Mouse (Mus musculus): Measurements from ENCODE around the gene Cdc14b. TPM values are rescaled to one million over a fixed set of nuclear protein-coding genes. Genes with fewer than 3 reads are reported as not detected.
A peak's percentile ranks its signal among the peaks of the same experiment; 100 is the strongest.
"Not testable (repeated sequence)": the region's sequence is repeated elsewhere in the genome, so short reads cannot be mapped to it uniquely, and the experiment has no call there.

Cdc14b gene
- total RNA-seq, 2 experiments from 2014 or later, result 9.9 to 11.3 TPM

DNA sequence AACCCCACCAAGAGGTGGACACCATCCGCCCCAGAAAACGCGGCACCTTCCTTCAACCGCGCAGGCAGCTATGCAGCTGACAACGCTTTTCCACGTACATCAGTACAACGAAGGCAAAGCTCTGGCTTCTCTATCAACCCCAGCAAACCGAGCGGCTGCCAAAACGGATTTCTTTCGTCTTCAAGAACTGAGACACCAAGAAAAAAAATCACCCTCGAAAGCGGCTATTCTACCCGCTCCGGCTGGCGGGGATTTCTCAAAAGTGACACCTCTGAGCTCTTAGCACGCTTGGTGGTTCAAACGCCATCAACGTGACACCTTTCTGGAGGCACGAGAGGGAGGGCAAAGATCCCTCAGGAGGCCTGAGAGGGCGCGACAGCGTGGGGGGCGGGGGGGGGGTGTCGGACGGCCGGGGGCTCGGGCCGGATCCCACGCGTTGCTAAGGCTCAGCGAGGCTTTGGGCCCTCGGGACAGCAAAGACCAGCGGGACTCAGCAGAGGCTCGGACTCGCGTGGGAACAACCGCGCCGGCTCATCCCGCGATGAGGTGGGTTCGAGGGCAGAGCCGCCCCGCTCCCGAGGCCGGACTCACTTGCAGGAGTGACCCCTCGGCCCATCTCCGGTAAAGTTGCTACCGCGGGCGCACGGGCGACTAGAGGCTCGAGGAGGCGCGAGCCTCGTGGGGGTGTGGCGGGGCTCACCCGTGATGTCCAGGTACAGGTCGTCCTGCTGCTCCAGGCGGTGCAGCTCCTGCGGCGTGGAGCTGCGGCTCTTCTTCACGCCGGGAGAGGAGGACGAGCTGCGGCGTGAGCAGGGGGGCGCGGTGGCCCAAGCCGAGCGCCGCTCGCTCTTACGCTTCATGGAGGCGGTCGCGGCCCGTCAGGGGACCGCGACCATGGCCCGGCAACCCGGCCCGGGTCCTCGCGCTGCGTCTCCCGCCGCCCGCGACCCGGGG is 922 bp downstream of the Cdc14b start:
- peak; percentile 24 to 46 for DNase-seq

DNA sequence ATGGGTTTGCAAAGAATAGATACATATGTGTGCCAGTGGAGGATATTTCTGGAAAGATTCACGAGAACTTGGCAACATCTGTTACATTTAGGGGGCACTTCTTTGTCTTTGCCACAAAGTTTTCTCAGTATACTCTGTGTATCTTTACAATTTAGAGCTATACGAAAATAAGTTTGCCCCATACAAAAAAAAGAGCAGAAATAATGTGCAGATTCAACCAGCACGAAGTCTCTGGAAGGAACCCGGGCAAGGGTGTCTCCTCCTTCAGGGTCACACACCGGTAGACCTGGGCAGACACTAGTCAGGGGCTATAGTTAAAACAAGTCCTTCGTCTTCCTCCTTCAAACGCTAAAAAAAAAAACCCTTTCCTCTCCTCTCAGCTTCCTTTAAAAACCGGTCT is 1.7 kb downstream of the Cdc14b start:
- no peak for DNase-seq

DNA sequence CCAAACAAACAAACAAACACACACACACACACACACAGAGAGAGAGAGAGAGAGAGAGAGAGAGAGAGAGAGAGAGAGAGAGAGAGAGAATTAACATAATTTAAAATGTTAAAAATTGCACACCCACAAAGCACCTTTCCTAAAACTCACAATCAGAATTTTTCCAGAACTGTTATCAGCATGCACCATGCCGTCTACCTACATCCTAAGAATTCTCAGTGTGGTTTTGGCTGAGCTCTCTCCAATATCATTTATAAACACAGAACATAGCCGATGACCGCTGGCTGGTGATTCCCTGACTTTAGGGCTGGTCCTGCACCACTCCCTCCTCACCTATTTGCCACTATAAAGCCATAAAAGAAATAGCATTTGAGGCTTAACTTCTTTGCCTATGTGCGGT is 6.7 kb downstream of the Cdc14b start:
- no peak for DNase-seq

DNA sequence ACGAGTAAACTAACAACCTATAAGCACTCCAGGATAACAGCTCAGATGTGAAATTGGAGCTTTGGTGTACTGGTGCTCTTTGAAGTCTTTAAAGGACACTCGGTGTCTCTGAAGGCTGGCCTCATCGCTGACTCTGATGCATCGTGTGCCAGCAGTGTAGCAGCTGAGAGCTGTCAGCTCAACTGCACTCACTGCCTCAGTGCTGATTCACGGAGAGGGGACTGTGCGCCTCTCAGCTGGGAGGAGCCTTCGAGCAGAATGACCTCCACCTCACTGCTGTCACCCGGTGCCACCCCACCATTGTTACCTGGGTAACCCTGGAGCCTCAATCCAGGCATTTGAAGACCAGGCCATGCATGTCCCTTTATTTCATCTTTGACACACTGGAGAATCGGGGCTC is 7.9 kb downstream of the Cdc14b start:
- peak; percentile 78 to 82 for DNase-seq

DNA sequence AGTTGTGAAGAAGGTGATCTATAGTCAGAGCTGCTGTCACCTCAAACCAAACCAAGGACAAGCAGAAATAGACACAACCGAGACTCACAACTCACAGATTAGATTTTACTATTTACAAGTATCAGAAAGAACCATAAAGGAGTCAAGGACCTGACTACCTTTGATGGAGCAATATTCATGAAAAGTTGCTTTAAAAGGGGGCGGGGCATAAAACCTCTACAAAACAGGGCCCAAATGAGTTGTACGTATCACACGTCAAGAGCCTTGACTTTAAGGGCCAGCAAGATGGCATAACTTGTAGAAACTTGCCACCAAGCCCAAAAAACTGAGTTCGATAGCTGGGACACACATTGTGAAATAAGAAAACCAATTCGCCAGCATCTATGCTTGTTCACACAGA is 10.5 kb downstream of the Cdc14b start:
- DNase-seq, result no peak

DNA sequence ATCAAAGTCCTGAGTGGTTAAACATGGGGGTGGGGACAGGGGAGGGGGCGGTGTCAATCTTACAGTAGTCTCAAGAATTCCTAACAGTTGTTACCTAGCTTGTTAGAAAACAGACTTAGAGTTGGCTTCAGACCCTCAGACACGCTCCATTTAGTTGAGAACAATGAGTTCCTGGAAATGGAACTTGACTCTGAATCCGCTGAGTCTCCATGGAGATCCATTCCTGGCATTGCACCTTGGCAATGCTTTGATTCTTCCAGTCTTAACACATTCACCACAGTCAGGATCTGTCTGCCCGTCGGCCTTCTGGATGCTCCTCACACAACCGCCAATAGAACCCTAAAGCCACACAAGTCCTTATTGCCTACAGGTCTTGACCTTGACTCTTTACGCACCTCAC is 15.2 kb downstream of the Cdc14b start:
- peak in 1 of 2 experiments; percentile 13 for DNase-seq

DNA sequence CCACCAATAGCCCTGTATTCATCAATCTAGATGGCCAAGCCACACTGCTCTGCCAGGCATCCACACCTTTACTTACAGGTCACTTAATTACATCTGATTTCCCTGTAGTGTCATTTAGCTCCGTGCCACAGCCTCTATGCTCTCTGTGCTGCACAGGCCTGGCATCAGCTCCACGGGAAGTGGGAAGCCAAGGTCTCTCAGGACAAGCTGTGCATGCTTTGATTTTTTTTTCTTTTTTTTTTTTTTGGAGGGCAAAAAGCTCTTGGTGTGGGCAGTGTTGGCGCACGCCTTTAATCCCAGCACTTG is 16.6 kb downstream of the Cdc14b start:
- DNase-seq, result peak in 1 of 2 experiments; percentile 33

DNA sequence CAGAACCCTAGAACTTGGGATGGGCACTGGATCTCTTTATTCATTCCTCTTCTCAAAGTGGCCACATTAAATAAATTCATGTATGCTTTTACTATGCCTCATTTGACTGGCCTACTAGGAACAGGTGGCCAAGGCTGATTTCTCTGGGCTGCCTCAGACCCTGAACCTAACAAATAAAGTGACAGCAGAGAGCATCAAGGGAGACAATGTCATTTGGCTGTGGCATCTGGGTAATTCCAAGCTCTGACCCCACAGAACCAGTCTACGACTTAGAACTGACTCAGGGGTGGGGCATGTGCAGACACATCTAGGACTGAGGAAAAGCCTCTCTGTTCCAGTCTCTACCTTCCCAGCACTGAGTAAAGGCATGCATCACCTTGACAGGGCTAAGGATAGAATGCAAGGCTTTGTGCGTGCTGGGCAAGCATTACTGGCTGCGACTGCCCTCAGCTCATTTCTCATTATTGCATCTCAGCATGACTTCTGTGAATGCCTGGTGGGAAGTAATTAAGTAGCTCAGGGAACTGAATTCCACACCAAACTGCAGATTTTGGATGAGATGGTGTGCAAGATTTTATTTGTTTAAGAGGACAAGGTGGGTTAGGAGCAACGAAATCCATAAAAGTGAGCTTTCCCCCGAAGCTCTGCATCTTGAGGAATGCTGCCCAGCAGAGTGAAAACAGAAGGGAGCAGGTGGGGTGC is 17.1 kb downstream of the Cdc14b start:
- DNase-seq, result no peak

DNA sequence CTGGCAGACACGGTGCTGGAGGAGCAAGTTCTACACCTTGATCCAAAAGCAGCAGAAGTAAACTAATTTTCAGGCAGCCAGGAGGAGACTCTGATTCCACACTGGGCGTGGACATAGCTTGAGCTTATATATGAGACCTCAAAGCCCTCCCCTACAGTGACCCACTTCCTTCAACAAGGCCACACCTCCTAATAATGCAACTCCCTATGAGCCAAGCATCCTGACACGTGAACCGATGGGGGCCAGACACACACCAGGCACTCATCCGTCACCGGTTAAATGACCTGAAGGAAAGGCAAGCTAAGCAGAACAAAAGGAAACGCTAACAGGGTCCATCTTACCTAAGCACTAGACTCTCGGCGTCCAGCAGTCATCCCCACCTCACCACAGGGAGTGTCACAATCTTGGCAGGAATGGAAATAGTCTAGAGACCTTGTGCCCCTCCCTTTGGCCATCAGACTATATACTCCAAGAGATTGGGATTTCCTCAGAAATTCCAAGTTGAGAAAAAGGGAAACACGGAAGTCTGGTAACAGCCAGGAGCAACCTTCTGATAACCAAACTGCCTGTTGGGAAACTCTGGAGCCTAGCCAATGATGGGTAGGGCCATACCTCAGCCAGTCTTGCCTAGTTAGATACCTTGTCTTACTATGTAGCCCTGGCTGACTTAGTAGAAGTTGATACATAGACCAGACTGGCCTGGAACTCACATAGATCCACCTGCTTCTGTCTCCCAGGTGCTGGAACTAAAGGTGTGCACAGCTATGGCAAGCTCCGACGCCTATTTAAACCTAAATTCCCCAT is 17.9 kb downstream of the Cdc14b start:
- no peak for DNase-seq

DNA sequence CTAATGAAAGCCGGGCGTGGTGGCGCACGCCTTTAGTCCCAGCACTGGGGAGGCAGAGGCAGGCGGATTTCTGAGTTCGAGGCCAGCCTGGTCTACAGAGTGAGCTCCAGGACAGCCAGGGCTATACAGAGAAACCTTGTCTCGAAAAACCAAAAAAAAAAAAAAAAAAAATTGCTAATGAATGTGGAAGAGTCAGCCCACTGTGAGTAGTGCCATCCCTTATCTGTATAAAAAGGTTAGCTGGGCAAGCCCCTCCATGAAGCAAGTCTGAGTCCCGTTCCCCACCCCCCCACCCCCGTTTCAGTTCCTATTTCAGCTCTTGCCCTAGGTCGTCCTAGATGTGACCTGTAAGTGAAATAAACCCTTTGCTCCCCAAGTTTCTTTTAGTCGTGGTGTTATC is 20.9 kb downstream of the Cdc14b start:
- not testable (repeated sequence) for DNase-seq

DNA sequence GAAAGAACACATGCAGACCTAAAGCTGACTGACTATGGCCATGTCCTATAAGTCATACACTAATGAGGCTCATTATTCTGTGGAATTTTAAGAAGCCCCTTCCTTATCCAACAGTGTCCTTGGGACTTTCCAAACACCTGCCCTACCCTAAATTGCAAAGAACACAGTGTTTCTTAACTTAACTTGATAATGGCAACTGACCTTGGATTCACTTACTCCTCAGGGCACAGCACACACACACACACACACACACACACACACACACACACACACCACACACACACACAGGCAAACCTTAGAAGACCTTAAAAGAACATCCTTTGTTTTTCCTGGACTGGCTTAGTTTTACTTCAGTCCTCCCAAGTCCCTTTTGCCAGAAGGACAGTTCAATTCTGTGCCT is 21.4 kb downstream of the Cdc14b start:
- no peak for DNase-seq

DNA sequence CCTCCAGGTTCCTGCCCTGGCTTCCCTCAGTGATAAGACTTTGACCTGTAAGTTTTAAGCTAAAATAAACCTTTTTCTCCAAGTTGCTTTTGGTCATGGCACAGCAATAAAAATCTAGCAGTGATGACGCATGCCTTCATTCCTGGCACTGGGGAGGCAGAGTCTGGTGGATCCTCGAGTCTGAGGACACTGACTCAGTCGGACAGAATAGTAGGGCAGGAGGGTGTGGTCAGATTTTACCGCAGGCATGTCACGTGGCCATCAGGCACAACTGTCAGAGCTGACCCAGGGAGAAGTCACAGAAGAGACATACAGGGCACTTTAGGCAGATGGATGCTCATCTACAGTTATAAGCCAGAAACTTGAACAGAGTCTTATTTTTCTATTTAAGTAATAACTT is 22.9 kb downstream of the Cdc14b start:
- DNase-seq, result peak; percentile 76 to 85

DNA sequence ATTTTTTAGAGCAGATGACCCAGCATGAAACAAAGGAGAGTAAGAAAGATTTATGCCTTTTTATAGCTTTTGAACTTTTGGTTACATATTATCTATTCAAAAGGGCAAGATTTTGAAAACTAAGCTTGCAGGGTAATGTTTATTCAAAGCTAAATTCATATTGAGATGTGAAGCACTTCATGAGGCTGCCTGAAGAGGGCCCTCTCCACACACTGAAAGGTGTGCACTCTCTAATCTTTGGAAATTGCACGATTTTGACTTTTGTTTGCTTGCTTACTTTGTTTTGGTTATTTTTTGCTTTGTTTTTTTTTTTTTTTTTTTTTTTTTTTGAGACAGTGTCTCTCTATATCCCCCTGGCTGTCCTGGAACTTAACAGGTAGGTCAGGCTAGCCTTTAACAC is 24.7 kb downstream of the Cdc14b start:
- peak; percentile 39 to 70 for DNase-seq

DNA sequence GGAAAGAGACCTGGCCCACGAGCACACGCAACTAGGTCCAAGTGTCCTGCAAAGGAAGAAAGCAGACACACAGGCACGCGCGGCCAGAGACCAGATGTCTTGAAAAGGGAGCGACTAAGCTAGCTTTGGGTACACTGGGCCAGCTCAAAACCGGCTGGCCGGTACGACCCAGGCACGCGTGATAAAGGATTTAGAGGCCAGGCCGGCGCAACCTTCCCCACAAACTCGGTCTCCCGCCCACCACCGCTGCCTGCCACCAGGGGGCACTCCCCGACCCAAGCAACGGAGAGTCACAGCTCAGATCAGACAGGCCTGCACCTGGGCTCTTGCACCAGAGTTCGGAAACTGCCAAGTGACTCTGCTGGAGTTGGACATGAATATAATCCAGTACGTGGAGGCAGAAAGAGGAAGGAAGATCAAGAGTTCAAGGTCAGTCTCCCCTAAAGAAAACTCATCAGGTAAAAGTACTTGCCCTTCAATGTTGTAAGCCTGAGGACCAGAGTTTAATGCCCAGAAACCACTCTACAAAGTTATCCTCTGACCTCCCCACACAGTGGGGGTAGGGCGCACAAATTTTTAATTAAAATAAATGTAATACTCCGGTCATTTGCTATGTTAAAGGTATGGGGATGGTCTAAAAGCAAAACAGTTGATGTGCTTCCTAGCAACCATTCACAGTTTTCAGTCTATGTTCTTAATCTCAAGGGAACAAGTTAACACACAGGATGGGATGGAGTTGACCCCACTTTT is 26.1 kb downstream of the Cdc14b start:
- DNase-seq, result peak; percentile 92 to 94

DNA sequence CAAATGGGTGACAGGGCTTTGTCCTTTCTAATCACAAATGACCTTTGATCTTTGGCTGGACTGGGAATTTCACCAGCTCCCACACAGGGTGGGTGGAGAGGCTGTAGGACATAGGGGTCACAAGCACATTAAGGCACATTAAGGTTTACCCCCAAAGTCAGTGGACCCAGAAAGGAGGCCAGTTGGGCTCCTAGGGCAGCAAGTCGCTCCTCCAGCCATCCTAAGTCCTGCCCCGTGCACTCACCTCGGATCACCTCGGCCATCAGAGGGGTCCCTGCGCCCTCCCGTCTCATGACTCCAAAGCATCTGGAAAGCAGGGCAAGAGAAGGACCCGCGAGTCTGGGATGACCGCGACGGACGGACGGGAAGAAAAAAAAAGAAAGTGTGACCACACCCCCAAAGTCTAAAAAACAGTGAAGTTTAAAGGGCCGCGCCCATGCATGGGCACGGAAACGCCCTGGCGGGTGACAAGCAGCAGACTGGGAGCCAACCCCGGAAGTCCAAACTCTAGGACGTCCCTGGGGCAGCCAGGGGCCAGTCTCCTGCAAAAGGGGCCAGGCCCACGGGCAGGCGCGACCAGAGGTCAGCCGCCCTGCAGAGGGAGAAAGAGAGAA is 26.8 kb downstream of the Cdc14b start:
- peak; percentile 83 to 85 for DNase-seq

DNA sequence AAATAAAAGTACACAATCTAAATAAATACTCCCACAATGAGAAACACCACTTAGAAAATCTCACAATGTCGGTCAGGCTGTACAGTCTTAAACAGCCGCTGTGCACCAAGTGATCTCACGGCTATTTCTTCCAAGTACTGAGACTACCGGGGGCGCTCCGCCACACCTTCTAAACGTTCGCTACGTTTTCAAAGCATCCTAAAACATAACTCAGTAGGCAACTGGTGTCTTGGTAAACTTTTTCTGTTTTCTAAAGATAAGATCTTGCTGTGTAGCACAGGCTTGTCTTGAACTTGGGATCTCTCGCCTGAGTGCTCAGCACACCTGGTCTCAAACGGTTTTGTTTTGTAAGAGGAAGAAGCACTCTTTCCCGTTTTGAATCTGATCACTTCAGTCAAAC is 29.0 kb downstream of the Cdc14b start:
- no peak for DNase-seq

DNA sequence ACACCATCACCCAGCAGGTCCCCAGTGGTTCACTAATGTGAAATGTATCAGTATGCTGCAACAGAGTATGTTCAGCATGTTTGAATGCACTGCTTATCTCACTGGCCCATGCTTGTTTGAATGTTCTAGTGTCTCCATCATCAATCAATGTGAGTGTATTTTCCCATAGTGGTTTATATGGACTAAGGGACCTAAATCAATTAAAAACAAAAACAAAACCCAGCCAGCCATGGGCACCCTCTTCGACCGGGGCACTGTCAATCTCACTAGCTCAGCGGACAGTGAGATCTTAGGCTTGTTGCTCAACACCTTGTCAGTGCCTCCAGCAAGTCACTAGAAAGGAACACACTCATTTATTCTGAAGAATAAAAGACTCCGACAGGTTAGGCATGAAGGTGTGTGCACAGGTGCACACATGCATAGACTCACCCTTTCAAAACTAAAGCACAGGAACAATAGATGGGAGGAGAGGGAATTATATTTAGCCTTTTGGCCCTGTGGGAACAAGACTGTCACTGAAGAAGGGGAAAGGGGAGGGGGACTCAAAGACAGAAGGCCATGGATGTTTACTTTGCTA is 30.3 kb downstream of the Cdc14b start:
- no peak for DNase-seq

DNA sequence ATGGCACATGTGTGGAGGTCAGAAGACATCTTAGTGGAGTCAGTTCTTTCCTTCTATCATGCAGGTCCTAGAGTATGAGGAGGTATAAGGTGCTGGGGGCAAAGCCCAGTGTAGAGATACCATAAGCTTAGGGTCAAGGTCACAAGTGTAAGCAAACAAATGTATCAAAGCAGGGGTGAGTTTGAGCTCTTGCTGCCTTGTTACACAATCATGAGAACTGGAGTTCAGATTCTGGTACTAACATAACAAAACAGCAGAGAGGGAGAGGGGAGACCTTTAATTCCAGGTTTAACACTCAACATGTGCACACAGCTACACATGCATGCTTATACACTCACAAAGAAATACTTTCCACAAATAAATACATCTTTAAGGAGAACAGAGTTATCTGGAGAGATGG is 32.4 kb downstream of the Cdc14b start:
- DNase-seq, result no peak

DNA sequence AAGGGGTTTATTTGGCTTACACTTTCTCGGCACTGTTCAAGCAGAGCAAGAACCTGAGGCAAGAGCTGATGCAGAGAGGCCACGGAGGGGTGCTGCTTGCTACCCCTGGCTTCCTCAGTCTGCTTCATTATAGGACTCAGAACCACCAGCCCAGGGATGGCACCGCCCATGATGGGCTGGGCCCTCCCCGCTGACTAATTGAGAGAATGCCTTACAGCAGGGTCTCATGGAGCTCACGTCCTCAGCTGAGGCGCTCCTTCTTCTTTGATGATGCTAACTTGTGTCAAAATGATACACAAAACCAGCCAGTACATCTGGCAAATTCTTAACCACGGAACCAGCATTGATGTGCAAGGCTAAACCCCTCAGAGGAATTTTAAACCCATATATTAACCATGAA is 34.5 kb downstream of the Cdc14b start:
- no peak for DNase-seq

DNA sequence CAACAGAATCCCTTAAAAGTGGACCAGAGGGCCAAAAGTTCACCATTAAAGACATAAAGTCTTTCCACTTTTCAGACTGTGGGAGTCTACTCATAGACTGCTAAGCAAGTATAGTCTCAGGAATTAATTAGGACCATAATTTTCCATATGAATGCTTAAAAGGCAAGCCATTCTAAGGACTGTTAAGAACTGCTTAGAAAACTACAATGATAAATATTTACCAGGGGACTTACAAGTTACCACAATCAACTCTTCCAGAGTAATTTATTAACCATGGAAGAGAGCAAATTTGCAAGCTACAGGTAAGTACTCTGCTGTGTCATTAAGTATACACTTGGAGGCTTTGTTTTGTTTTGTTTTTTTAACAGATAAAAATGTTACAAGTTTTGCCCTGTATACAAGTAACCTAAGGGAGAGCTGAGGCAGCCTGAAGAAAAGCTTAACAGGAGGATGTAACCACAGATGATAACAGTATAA is 37.4 kb downstream of the Cdc14b start:
- no peak for DNase-seq
